Mouse (Mus musculus) adrenal gland, postnatal 10 days (tissue): ENCODE data around the gene Hdac9. TPM values are rescaled to one million over a fixed set of nuclear protein-coding genes. Genes with fewer than 3 reads are reported as not detected.

Experiments
- DNase-seq: peaks from one replicate; pipeline ENCODE4 v3.0.0; 2021; ENCODE audit warnings: mixed read lengths
- total RNA-seq, 2 experiments: library from RNA; stranded (reverse); gene quantifications; 2 replicates each; pipeline ENCODE4 v1.2.3; 2021

Gene Hdac9
- total RNA-seq, 2 experiments from 2014 or later: 3.5 to 4.1 TPM

DNA sequence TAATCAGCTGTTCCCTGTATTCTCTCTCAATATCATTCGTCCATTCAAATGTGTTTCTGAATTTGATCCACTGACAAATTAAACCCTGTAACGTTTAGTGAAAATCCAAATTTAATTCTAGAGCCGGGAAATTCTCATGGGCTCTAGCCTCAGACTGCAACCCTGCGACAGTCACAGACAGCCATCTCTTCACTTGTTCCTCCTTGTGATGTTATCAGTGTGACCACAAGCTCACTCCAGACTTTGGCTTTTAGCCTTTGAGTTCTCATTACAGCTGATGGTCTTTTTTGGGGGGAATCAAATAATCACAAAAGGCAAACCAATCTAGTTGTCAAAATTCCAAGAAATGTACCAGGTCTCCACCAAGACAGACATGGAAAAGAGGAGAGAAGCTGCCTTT is 578.0 kb downstream of the Hdac9 start:
- DNase-seq: no peak

GRCm38 (mm10) chr12:34334455-34335084 is 582.3 kb downstream of the Hdac9 start:
- DNase-seq: no peak

DNA sequence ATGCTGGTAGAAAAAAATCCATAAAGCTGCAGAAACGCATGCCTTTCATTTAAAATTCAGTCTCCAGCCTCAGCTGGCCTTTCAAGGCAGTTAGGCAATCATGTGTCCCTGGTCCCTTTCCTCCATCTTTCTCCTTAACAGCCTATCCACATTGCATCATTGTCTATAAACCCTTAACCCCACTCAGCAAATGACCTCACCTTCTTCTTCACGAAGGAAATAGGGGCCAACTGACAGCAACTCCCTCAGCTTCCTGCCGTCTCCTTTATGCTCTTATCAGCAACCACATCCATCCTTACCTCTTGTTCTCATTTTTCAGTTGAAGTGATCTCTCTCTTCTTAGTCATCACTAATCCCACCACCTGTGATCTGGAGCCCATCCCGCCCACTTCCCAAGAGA is 584.0 kb downstream of the Hdac9 start:
- no peak for DNase-seq

- DNase-seq: no peak
These were observed 589.8 kb downstream of the Hdac9 start for GRCm38 (mm10) chr12:34327111-34327510.

- DNase-seq: no peak
These were observed 604.7 kb downstream of the Hdac9 start for GRCm38 (mm10) chr12:34312113-34312719.

DNA sequence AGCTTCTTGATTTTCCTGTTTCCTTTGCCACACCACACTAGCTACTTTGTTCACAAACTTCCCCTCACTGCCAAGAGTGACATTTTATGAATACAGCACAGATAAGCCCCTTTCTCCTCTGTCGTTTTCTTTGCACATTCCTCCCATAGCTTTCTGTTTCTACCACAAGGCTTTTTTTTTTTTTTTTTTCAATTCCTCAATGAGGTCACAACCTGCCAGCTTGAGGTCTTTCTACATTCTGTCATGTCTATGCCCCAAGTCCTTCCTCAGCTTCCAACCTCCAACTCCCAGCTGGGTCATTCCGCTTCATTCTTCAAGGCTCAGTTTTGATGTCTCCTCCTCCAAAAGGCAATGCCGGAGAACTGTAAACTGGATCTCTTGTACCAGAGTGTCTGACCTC is 611.4 kb downstream of the Hdac9 start:
- no peak for DNase-seq

GRCm38 (mm10) chr12:34292346-34292745 is 624.5 kb downstream of the Hdac9 start:
- DNase-seq: no peak

GRCm38 (mm10) chr12:34287218-34287617 is 629.7 kb downstream of the Hdac9 start:
- DNase-seq: peak; percentile 5

- DNase-seq: no peak
These were observed 632.0 kb downstream of the Hdac9 start for GRCm38 (mm10) chr12:34284888-34285287.

- no peak for DNase-seq
These were observed 632.5 kb downstream of the Hdac9 start for GRCm38 (mm10) chr12:34284396-34284795.

- DNase-seq: no peak
These were observed 638.1 kb downstream of the Hdac9 start for GRCm38 (mm10) chr12:34278822-34279221.

GRCm38 (mm10) chr12:34273816-34274215 is 643.1 kb downstream of the Hdac9 start:
- no peak for DNase-seq

DNA sequence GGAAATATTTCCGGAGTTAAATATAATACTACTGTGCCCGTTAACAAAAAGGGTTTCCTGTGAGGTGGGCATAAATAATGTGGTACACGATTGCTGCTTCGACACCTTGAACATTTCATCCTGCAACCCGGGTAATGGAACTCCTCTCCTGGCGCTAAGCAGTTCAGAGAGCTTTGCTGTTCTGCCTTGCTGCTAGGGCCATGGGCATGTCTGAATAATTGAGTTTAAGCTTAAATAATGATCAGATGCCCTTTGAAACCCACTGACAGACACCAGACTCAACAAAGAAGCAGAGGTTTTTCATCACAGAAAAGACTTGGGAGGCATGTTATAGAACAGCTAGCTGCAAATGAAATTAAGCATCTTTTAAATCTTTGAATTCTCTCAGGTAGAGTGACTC is 646.8 kb downstream of the Hdac9 start:
- no peak for DNase-seq

- no peak for DNase-seq
These were observed 647.3 kb downstream of the Hdac9 start for GRCm38 (mm10) chr12:34269472-34270040.

DNA sequence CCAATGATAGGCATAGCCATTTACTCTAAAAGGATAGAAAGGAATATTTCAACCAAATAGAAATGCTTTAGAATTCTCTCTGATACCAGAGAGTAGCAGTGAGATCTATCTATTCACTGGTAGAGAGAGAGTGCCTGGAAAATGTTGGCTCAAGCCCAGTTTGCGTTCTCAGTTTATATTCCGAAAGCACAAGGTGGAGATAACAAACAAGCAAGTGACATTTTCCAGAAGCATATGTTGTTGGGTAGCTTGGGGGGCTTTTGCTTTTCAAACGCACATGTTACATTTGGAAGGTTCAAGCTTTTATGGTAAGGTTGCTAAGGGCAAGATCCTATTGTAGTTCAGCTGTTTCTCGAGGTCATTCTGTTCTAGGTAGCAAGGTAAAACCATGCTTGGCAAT is 657.2 kb downstream of the Hdac9 start:
- no peak for DNase-seq

DNA sequence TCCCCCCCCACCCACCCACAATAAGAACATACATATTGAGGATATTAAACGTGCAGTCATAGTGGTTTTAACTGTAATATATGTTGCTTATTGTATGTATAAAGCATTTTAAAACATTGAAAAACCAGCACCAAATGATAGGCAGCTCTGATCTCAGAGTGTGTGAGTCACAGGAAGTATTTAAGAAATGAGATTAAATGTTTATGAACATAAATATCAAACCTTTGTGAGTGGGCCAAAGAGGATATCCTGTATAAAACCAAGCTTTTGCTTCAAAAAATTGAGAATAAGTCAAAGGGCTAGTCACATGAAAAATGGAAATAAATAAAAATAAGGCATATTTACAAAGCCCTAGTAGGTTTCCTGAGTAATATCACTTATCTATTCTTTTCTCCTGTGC is 667.7 kb downstream of the Hdac9 start:
- no peak for DNase-seq

- DNase-seq: no peak
These were observed 668.4 kb downstream of the Hdac9 start for GRCm38 (mm10) chr12:34248193-34249121.

DNA sequence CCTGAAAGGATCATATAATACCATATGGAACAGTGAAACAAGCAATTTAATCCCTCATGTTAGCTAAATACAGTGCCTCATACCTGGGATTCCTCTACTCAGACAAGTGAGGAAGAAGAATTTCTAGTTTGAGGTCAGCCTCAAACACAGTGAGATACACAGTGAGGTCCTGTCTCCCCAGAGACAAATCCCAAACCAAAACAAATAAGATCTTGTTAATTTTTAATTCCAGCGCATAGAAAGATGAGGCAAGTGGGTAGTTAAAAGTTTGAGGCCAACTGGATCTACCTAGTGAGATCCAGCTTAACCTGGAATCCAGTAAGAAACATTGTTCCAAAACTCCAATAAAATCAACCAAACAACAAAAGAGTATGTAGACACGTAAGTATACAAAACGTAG is 678.1 kb downstream of the Hdac9 start:
- no peak for DNase-seq

DNA sequence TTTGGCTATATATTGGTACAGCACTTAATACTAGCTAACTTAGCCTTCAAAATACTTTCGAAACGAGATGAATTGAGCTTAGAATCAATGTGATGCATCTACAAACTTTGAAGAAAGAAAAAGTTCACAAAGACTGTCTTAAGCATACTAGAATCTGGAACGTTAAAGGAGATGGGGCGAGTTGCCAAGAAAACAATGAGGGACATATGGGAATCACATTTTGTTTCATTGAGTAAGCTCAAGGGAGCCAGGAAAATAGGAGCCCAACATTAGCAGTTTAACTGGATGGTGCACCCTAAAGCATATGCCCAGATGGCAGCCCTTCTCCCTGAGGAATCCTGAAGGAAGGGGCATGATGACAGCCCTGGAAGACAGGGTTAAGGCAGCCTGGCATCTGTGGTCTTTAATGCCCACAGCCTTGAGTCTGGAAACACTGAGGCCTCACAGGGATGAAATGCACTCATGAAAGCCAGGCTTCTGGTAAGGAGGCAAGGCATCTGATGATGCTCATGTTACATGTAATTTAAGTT is 685.2 kb downstream of the Hdac9 start:
- no peak for DNase-seq

DNA sequence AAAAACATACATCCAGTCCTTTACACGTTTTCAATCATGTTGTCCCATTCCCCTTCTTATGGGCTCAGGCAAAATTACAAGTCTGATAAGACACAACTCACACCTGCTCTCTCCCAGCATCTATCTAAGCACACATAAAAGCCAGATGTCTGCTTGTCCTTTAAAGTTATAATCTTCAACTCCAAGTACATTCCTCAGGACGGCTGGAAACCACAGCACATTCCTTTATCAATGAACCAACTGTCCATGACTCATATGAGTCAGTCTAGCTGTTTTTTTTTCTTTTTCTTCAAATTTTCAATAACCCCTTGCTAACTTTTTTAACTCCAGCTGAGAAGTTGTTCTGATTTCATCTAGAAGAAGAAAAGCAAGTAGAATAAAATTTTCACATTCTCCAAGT is 692.4 kb downstream of the Hdac9 start:
- DNase-seq: no peak

GRCm38 (mm10) chr12:34221014-34221413 is 695.9 kb downstream of the Hdac9 start:
- no peak for DNase-seq

- DNase-seq: no peak
These were observed 696.6 kb downstream of the Hdac9 start for GRCm38 (mm10) chr12:34220051-34220926.
